In the genomic region with DNA sequence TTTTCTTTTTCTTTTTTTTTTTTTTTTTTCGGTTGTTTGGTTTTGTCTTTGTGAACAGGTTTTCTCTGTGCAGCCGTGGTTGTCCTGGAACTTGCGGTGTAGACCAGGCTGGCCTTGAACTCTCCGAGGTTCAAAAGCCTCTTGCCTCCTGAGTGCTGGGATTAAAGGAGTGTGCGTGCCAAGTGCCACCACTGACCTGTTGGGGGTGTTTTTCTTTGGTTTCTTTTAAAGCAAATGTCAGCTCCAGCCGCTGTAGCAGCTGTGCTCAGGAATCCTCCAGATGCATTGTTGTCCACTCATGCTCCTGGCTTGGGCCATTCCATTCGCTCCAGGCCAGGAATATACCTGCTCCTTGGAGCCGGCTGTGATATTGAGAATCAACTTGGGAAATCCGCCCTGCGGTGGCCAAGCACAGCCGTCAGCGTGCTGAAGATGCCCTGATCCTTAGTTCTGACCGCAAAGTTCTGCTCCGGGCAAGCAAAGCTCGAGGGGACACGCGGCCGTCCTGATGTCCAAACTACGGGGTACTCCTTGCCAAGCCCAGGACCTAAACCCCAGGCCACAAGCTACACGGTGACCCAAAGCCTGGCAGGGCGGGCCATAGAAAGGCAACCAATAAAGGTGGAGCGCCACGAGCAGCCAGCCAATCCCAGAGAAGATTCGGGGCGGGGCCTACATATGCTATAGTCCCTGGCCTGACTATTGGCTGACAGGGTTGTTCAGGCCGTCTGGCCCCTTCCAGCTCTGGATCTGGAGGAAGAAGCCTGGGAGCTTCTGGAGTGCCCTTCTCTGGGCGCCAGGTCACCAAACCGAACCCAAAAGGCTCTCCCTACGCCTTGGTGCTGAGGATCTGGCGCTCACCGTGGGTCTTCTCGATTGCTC, we compare ENCODE assay signal across 8 mouse cellular contexts. TPM values are rescaled to one million over a fixed set of nuclear protein-coding genes. Genes with fewer than 3 reads are reported as not detected.
DNase-seq lines count a peak whose midpoint lies in the region; ATAC-seq and TF ChIP-seq lines count a peak whose summit lies in the region.

No protein-coding gene starts in this region.

- peak overlapping the region; percentile 73 to 75 for H3K4me3 ChIP-seq in MEL (ENCODE audit: control insufficient read depth in 1 of 2, insufficient read depth in 1 of 2, low read depth in 2 of 2, low read length in 2 of 2)
- H3K4me3 ChIP-seq in forebrain, embryonic 14.5 days (ENCODE audit: low read depth, low read length), result peak overlapping the region; percentile 21
- H3K4me3 ChIP-seq in heart, postnatal 0 days (ENCODE audit: low read depth, low read length), result peak overlapping the region; percentile 39
- peak overlapping the region; percentile 53 for H3K4me3 ChIP-seq in liver, embryonic 16.5 days (ENCODE audit: low read depth, low read length)
- H3K4me3 ChIP-seq in neural tube, embryonic 11.5 days (ENCODE audit: low read depth, low read length), result peak overlapping the region; percentile 22; the same call in 1 of the 2 replicates
- peak overlapping the region; percentile 22; the same call in 1 of the 2 replicates for H3K4me3 ChIP-seq in stomach, postnatal 0 days (ENCODE audit: low read depth, low read length)

- no peak; the same call in 1 of the 2 replicates for TF ChIP-seq RAD21 in MEL (IDR thresholded peaks at IDR 0.05; ENCODE audit: low read depth, low read length)

- peak; percentile 94 for ATAC-seq in forebrain, embryonic 14.5 days
- ATAC-seq in heart, postnatal 0 days (ENCODE audit: insufficient read depth, low read depth), result peak; percentile 98
- peak; percentile 97 for ATAC-seq in liver, embryonic 16.5 days (ENCODE audit: low read depth)
- peak; percentile 91 for ATAC-seq in neural tube, embryonic 11.5 days (ENCODE audit: insufficient read depth, low FRiP score, low TSS enrichment)
- ATAC-seq in stomach, postnatal 0 days (ENCODE audit: low FRiP score, low TSS enrichment), result peak; percentile 92

- H3K9me3 ChIP-seq in MEL (replicated peaks; ENCODE audit: insufficient read depth, low read length), result no peaks in the 10 kb centered on the region
- no peaks in the 10 kb centered on the region for H3K9me3 ChIP-seq in forebrain, embryonic 14.5 days (replicated peaks; ENCODE audit: control insufficient read depth, low read length)
- no peaks in the 10 kb centered on the region for H3K9me3 ChIP-seq in heart, postnatal 0 days (replicated peaks; ENCODE audit: control insufficient read depth, low read length)
- no peaks in the 10 kb centered on the region for H3K9me3 ChIP-seq in liver, embryonic 16.5 days (replicated peaks; ENCODE audit: control insufficient read depth, low read length)
- H3K9me3 ChIP-seq in neural tube, embryonic 11.5 days (ENCODE audit: control insufficient read depth, low read length), result no peaks in the 10 kb centered on the region
- no peaks in the 10 kb centered on the region for H3K9me3 ChIP-seq in stomach, postnatal 0 days (ENCODE audit: control insufficient read depth, low read length)

- 70% methylated on average over 32 of the region's 32 CpGs for WGBS in forebrain, embryonic 14.5 days
- 59% methylated on average over 32 of the region's 32 CpGs for WGBS in heart, postnatal 0 days
- WGBS in liver, embryonic 16.5 days (ENCODE audit: insufficient replicate concordance), result 56% methylated on average over 32 of the region's 32 CpGs
- 67% methylated on average over 32 of the region's 32 CpGs for WGBS in neural tube, embryonic 11.5 days
- 65% methylated on average over 32 of the region's 32 CpGs for WGBS in stomach, postnatal 0 days

- no peaks in the 10 kb centered on the region for H3K36me3 ChIP-seq in MEL (ENCODE audit: control insufficient read depth in 1 of 2, insufficient read depth in 2 of 2, low read length in 2 of 2)
- H3K36me3 ChIP-seq in forebrain, embryonic 14.5 days (ENCODE audit: control insufficient read depth, insufficient read depth, low read length), result no peaks in the 10 kb centered on the region
- H3K36me3 ChIP-seq in heart, postnatal 0 days (replicated peaks; ENCODE audit: control insufficient read depth, insufficient read depth, low read length), result no peaks in the 10 kb centered on the region
- no peaks in the 10 kb centered on the region for H3K36me3 ChIP-seq in liver, embryonic 16.5 days (ENCODE audit: control insufficient read depth, insufficient read depth)
- no peaks in the 10 kb centered on the region for H3K36me3 ChIP-seq in neural tube, embryonic 11.5 days (ENCODE audit: control insufficient read depth, insufficient read depth, low read length)
- H3K36me3 ChIP-seq in stomach, postnatal 0 days (ENCODE audit: control insufficient read depth, insufficient read depth, low read length), result no peaks in the 10 kb centered on the region

- 0 out of 4 replicates have a peak, but pooled peaks of 1 of the 2 experiments have one; percentile 21 for TF ChIP-seq POLR2A in MEL (IDR thresholded peaks at IDR 0.05; ENCODE audit: control insufficient read depth in 1 of 2, insufficient read depth in 1 of 2, low read depth in 1 of 2, low read length in 2 of 2, poor library complexity in 1 of 2)

- H3K27me3 ChIP-seq in MEL (ENCODE audit: control insufficient read depth in 1 of 2, insufficient read depth in 2 of 2, low read length in 2 of 2), result peaks cover 4 to 7% of the 10 kb centered on the region in 2 experiments; a peak in 3 of 4 replicates
- no peaks in the 10 kb centered on the region for H3K27me3 ChIP-seq in forebrain, embryonic 14.5 days (replicated peaks; ENCODE audit: control insufficient read depth, insufficient read depth, low read length)
- no peaks in the 10 kb centered on the region for H3K27me3 ChIP-seq in heart, postnatal 0 days (ENCODE audit: control insufficient read depth, insufficient read depth, low read length)
- no peaks in the 10 kb centered on the region for H3K27me3 ChIP-seq in liver, embryonic 16.5 days (ENCODE audit: control insufficient read depth, insufficient read depth, low read depth, low read length)
- no peaks in the 10 kb centered on the region for H3K27me3 ChIP-seq in neural tube, embryonic 11.5 days (ENCODE audit: control insufficient read depth, insufficient read depth, low read length)
- no peaks in the 10 kb centered on the region for H3K27me3 ChIP-seq in stomach, postnatal 0 days (ENCODE audit: control insufficient read depth, insufficient read depth, low read length)

- peak in 2 of 3 experiments; percentile 21 to 31; a peak in 1 of 6 replicates for TF ChIP-seq CTCF in MEL (IDR thresholded peaks at IDR 0.05 in 2 of 3, conservative IDR thresholded peaks at IDR 0.05 in 1 of 3; ENCODE audit: control insufficient read depth in 1 of 3, insufficient read depth in 1 of 3, low read depth in 2 of 3, low read length in 3 of 3, poor library complexity in 1 of 3, severe bottlenecking in 1 of 3)
- no peak for TF ChIP-seq CTCF in heart, postnatal 0 days (IDR thresholded peaks at IDR 0.05; ENCODE audit: low read depth)
- TF ChIP-seq CTCF in stomach, postnatal 0 days (IDR thresholded peaks at IDR 0.05; ENCODE audit: low read depth), result no peak

- H3K79me2 ChIP-seq in MEL (ENCODE audit: control insufficient read depth, insufficient read depth, low read length, poor library complexity), result no peaks in the 10 kb centered on the region

- no peaks in the 10 kb centered on the region for H3K4me1 ChIP-seq in MEL (ENCODE audit: control insufficient read depth in 1 of 2, insufficient read depth in 2 of 2, low read length in 2 of 2)
- no peaks in the 10 kb centered on the region for H3K4me1 ChIP-seq in forebrain, embryonic 14.5 days (ENCODE audit: control insufficient read depth, insufficient read depth, low read length)
- H3K4me1 ChIP-seq in heart, postnatal 0 days (ENCODE audit: control insufficient read depth, insufficient read depth), result no peaks in the 10 kb centered on the region
- H3K4me1 ChIP-seq in liver, embryonic 16.5 days (ENCODE audit: control insufficient read depth, low read depth, low read length), result no peaks in the 10 kb centered on the region
- no peaks in the 10 kb centered on the region for H3K4me1 ChIP-seq in neural tube, embryonic 11.5 days (ENCODE audit: control insufficient read depth, insufficient read depth, low read length)
- peaks cover 3% of the 10 kb centered on the region; the same call in 1 of the 2 replicates for H3K4me1 ChIP-seq in stomach, postnatal 0 days (replicated peaks; ENCODE audit: control insufficient read depth, insufficient read depth)

- peak overlapping the region; percentile 67 for H3K9ac ChIP-seq in MEL (ENCODE audit: control insufficient read depth, low read depth, low read length, poor library complexity, severe bottlenecking)
- H3K9ac ChIP-seq in forebrain, embryonic 14.5 days (ENCODE audit: low read length), result no peak overlapping the region
- H3K9ac ChIP-seq in heart, postnatal 0 days (replicated peaks; ENCODE audit: low read depth, low read length), result peak overlapping the region; percentile 52
- H3K9ac ChIP-seq in liver, embryonic 16.5 days (ENCODE audit: low read depth, low read length), result peak overlapping the region; percentile 35; the same call in 1 of the 2 replicates
- peak overlapping the region; percentile 22 for H3K9ac ChIP-seq in neural tube, embryonic 11.5 days (ENCODE audit: low read length)
- H3K9ac ChIP-seq in stomach, postnatal 0 days (ENCODE audit: low read length), result no peak overlapping the region

- H3K27ac ChIP-seq in MEL (ENCODE audit: control insufficient read depth, low read depth, low read length), result no peak overlapping the region
- H3K27ac ChIP-seq in forebrain, embryonic 14.5 days (ENCODE audit: low read depth, low read length), result no peak overlapping the region
- H3K27ac ChIP-seq in heart, postnatal 0 days (ENCODE audit: low read depth), result peak overlapping the region; percentile 75
- H3K27ac ChIP-seq in liver, embryonic 16.5 days (ENCODE audit: low read length), result no peak overlapping the region
- no peak overlapping the region for H3K27ac ChIP-seq in neural tube, embryonic 11.5 days (ENCODE audit: low read depth, low read length)
- 0 out of 2 replicates have a peak overlapping the region, but pooled peaks have one; percentile 8 for H3K27ac ChIP-seq in stomach, postnatal 0 days (replicated peaks)

- TF ChIP-seq EP300 in MEL (IDR thresholded peaks at IDR 0.05; ENCODE audit: low read depth in 1 of 2, low read length in 2 of 2), result no peak
- TF ChIP-seq EP300 in heart, postnatal 0 days (IDR thresholded peaks at IDR 0.05; ENCODE audit: low read depth), result no peak
- no peak for TF ChIP-seq EP300 in stomach, postnatal 0 days (optimal IDR thresholded peaks at IDR 0.05)

- H3K4me2 ChIP-seq in forebrain, embryonic 14.5 days (ENCODE audit: low read length), result peak overlapping the region; percentile 38
- H3K4me2 ChIP-seq in heart, postnatal 0 days (ENCODE audit: low read depth, low read length), result peak overlapping the region; percentile 59
- peak overlapping the region; percentile 64 for H3K4me2 ChIP-seq in liver, embryonic 16.5 days (ENCODE audit: low read depth, low read length)
- H3K4me2 ChIP-seq in neural tube, embryonic 11.5 days (ENCODE audit: low read depth), result peak overlapping the region; percentile 35
- peak overlapping the region; percentile 40 for H3K4me2 ChIP-seq in stomach, postnatal 0 days (replicated peaks; ENCODE audit: low read depth)

- peak; percentile 93 for DNase-seq in MEL (ENCODE audit: low read depth, low spot score)
- DNase-seq in cerebellum, adult 11-12 months, result peak; percentile 62
- peak; percentile 77 for DNase-seq in forebrain, embryonic 14.5 days (ENCODE audit: low spot score)
- peak; percentile 80 for DNase-seq in heart, postnatal 0 days (ENCODE audit: low spot score)
- peak; percentile 82 to 85 for DNase-seq in kidney, postnatal 25 days
- peak; percentile 72 for DNase-seq in neural tube, embryonic 11.5 days (ENCODE audit: low spot score)
- peak; percentile 82 for DNase-seq in stomach, postnatal 0 days (ENCODE audit: low spot score)

RNA-seq across cellular contexts. Expression of a gene that starts 58.0 kb away (rescaled TPM):
- total RNA-seq in MEL (2012; rRNA removed), result 12.9 and 14.5 TPM in 2 replicates
- polyA plus RNA-seq in MEL (2012; ENCODE audit: insufficient read depth in 1 of 2, insufficient read length in 2 of 2, low read depth in 1 of 2, low replicate concordance in 2 of 2, missing spikeins in 1 of 2), result 10 to 100 TPM in 1 of 2 experiments, not detected in 1; 23.6 TPM
- 31.8 and 41.6 TPM in 2 replicates for polyA plus RNA-seq in forebrain, embryonic 14.5 days (2014; fragmentation: Nextera tagmentation; extraction: Ambion mirVana)
- 47.3 and 54.5 TPM in 2 replicates for total RNA-seq in heart, postnatal 0 days (2014; rRNA removed; ENCODE audit: low replicate concordance)
- polyA plus RNA-seq in heart, postnatal 0 days (2015; fragmentation: Nextera tagmentation; extraction: Ambion mirVana), result 22.9 and 27.2 TPM in 2 replicates
- polyA plus RNA-seq in liver, embryonic 16.5 days (2015; fragmentation: Nextera tagmentation; extraction: Ambion mirVana), result 18.9 and 20.0 TPM in 2 replicates
- 33.0 and 35.4 TPM in 2 replicates for polyA plus RNA-seq in neural tube, embryonic 11.5 days (2014; fragmentation: Nextera tagmentation; extraction: Ambion mirVana)
- polyA plus RNA-seq in stomach, postnatal 0 days (2015; fragmentation: Nextera tagmentation; extraction: Ambion mirVana), result 18.7 and 20.0 TPM in 2 replicates

Comparison
In these comparisons a context has a peak if more than half of its experiments do, and no peak if none do; other contexts are left out.
1. H3K27ac ChIP-seq: peak in heart, postnatal 0 days (single experiment) and stomach, postnatal 0 days (single experiment); none in MEL (single experiment), forebrain, embryonic 14.5 days (single experiment), liver, embryonic 16.5 days (single experiment) and neural tube, embryonic 11.5 days (single experiment).
2. H3K4me3 ChIP-seq: peak in every context shown above with its lines; median percentile 74 in MEL; 53 in liver, embryonic 16.5 days; 39 in heart, postnatal 0 days; 22 in neural tube, embryonic 11.5 days; 22 in stomach, postnatal 0 days; 21 in forebrain, embryonic 14.5 days.
3. H3K9ac ChIP-seq: peak in MEL (single experiment), heart, postnatal 0 days (single experiment), liver, embryonic 16.5 days (single experiment) and neural tube, embryonic 11.5 days (single experiment); none in forebrain, embryonic 14.5 days (single experiment) and stomach, postnatal 0 days (single experiment).
4. CTCF ChIP-seq: peak in MEL (2 of 3); none in heart, postnatal 0 days (single experiment) and stomach, postnatal 0 days (single experiment).
5. Peak in every context shown above with its lines, with median percentiles within 50 percentile points of each other: DNase-seq, ATAC-seq and H3K4me2 ChIP-seq.